Mouse (Mus musculus): ENCODE measurements around the gene 1110051M20Rik. TPM values are rescaled to one million over a fixed set of nuclear protein-coding genes. Genes with fewer than 3 reads are reported as not detected.
"Not testable (repeated sequence)": the region's sequence is repeated elsewhere in the genome, so short reads cannot be mapped to it uniquely, and the experiment has no call there.

The 1110051M20Rik gene
- polyA plus RNA-seq, 1 experiment from 2014 or later: 98.6 TPM

- DNase-seq (ENCODE audit: low spot score): no peak
- 66% methylated on average over 5 of the region's 5 CpGs for WGBS
- ATAC-seq (ENCODE audit: insufficient read depth, low FRiP score, low TSS enrichment): no peak
Measured at GRCm38 (mm10) chr2:91242547-91242946, 202.0 kb downstream of the 1110051M20Rik start.

GRCm38 (mm10) chr2:91237511-91238080 lies 206.9 kb downstream of the 1110051M20Rik start:
- not testable (repeated sequence) for H3K9ac ChIP-seq (ENCODE audit: low read length); H3K9me3 ChIP-seq (ENCODE audit: control insufficient read depth, low read length); H3K4me1 ChIP-seq (ENCODE audit: control insufficient read depth, insufficient read depth, low read length); H3K27me3 ChIP-seq (ENCODE audit: control insufficient read depth, insufficient read depth, low read length); DNase-seq (ENCODE audit: low spot score); H3K36me3 ChIP-seq (ENCODE audit: control insufficient read depth, insufficient read depth, low read length)
- Histone ChIP-seq H3K4me3 (ENCODE audit: low read depth, low read length) (peak overlapping the region; percentile 53), H3K27ac (ENCODE audit: low read depth, low read length) (peak overlapping the region; percentile 79; the same call in 1 of the 2 replicates), H3K4me2 (ENCODE audit: low read depth) (peak overlapping the region; percentile 74)
- ATAC-seq (ENCODE audit: insufficient read depth, low FRiP score, low TSS enrichment): peak; percentile 58
- WGBS: 28% methylated on average over 4 of the region's 4 CpGs

More at GRCm38 (mm10) chr2:91242547-91242946, 202.0 kb downstream of the 1110051M20Rik start:
- H3K27me3 ChIP-seq (ENCODE audit: control insufficient read depth, insufficient read depth, low read length): no peaks in the 10 kb centered on the region
- no peak overlapping the region for H3K4me3 ChIP-seq (ENCODE audit: low read depth, low read length)
- no peaks in the 10 kb centered on the region for H3K4me1 ChIP-seq (ENCODE audit: control insufficient read depth, insufficient read depth, low read length)
- no peaks in the 10 kb centered on the region for H3K36me3 ChIP-seq (ENCODE audit: control insufficient read depth, insufficient read depth, low read length)
- no peak overlapping the region for H3K9ac ChIP-seq (ENCODE audit: low read length)
- H3K9me3 ChIP-seq (ENCODE audit: control insufficient read depth, low read length): no peaks in the 10 kb centered on the region
- no peak overlapping the region for H3K27ac ChIP-seq (ENCODE audit: low read depth, low read length)
- no peak overlapping the region for H3K4me2 ChIP-seq (ENCODE audit: low read depth)

- peak within 1 kb of the TSS; percentile 72 for H3K9ac ChIP-seq (ENCODE audit: low read length)
- H3K4me2 ChIP-seq (ENCODE audit: low read depth): peak within 1 kb of the TSS; percentile 74
- no peaks in the 10 kb centered on the region for H3K9me3 ChIP-seq (ENCODE audit: control insufficient read depth, low read length)
- WGBS: 1% methylated on average over 47 of the region's 48 CpGs
- H3K4me3 ChIP-seq (ENCODE audit: low read depth, low read length): peak within 1 kb of the TSS; percentile 53
- no peaks in the 10 kb centered on the region for H3K27me3 ChIP-seq (ENCODE audit: control insufficient read depth, insufficient read depth, low read length)
- DNase-seq (ENCODE audit: low spot score) (peak; percentile 95), ATAC-seq (ENCODE audit: insufficient read depth, low FRiP score, low TSS enrichment) (peak; percentile 94)
- H3K36me3 ChIP-seq (ENCODE audit: control insufficient read depth, insufficient read depth, low read length): no peaks in the 10 kb centered on the region
- no peaks in the 10 kb centered on the region for H3K4me1 ChIP-seq (ENCODE audit: control insufficient read depth, insufficient read depth, low read length)
- H3K27ac ChIP-seq (ENCODE audit: low read depth, low read length): peak within 1 kb of the TSS; percentile 79
Measured at GRCm38 (mm10) chr2:91236601-91237510, 207.6 kb downstream of the 1110051M20Rik start, which contains the start of gene Ddb2. Gene Ddb2, minus strand, starts transcription at chr2:91236982.

GRCm38 (mm10) chr2:91229735-91230134 lies 214.8 kb downstream of the 1110051M20Rik start:
- Histone ChIP-seq H3K27me3 (ENCODE audit: control insufficient read depth, insufficient read depth, low read length) (no peaks in the 10 kb centered on the region), H3K9ac (ENCODE audit: low read length) (no peak overlapping the region), H3K4me3 (ENCODE audit: low read depth, low read length) (no peak overlapping the region), H3K36me3 (ENCODE audit: control insufficient read depth, insufficient read depth, low read length) (no peaks in the 10 kb centered on the region), H3K27ac (ENCODE audit: low read depth, low read length) (no peak overlapping the region), H3K9me3 (ENCODE audit: control insufficient read depth, low read length) (no peaks in the 10 kb centered on the region), H3K4me1 (ENCODE audit: control insufficient read depth, insufficient read depth, low read length) (no peaks in the 10 kb centered on the region), H3K4me2 (ENCODE audit: low read depth) (no peak overlapping the region)
- WGBS: 80% methylated on average over 2 of the region's 2 CpGs
- DNase-seq (ENCODE audit: low spot score): no peak
- ATAC-seq (ENCODE audit: insufficient read depth, low FRiP score, low TSS enrichment): no peak

Small RNA genes within 50 kb of the gene (microRNA-seq; reads per million reads assigned to microRNA genes)
- gene Gm22071: not detected

Other genes starting within 250 kb of the 1110051M20Rik start
- gene Nr1h3, start 241.9 kb downstream of the 1110051M20Rik start, polyA plus RNA-seq (2014; fragmentation: Nextera tagmentation; extraction: Ambion mirVana): 1.1 and 1.3 TPM in 2 replicates
- 37.5 and 38.3 TPM in 2 replicates for gene Acp2, start 241.8 kb downstream of the 1110051M20Rik start, polyA plus RNA-seq (2014; fragmentation: Nextera tagmentation; extraction: Ambion mirVana)
- gene Ddb2, start 207.7 kb downstream of the 1110051M20Rik start, polyA plus RNA-seq (2014; fragmentation: Nextera tagmentation; extraction: Ambion mirVana): 5.8 and 6.8 TPM in 2 replicates
- 21.2 and 24.0 TPM in 2 replicates for gene Pacsin3, start 188.8 kb downstream of the 1110051M20Rik start, polyA plus RNA-seq (2014; fragmentation: Nextera tagmentation; extraction: Ambion mirVana)
- 86.5 and 94.6 TPM in 2 replicates for gene Arfgap2, start 179.7 kb downstream of the 1110051M20Rik start, polyA plus RNA-seq (2014; fragmentation: Nextera tagmentation; extraction: Ambion mirVana)
- gene Lrp4, start 12.8 kb upstream of the 1110051M20Rik start, polyA plus RNA-seq (2014; fragmentation: Nextera tagmentation; extraction: Ambion mirVana): 5.4 and 5.8 TPM in 2 replicates
- gene Ckap5, start 82.1 kb upstream of the 1110051M20Rik start, polyA plus RNA-seq (2014; fragmentation: Nextera tagmentation; extraction: Ambion mirVana): 131 TPM in 2 replicates
- gene F2, start 191.7 kb upstream of the 1110051M20Rik start, polyA plus RNA-seq (2014; fragmentation: Nextera tagmentation; extraction: Ambion mirVana): 0.15 and 0.16 TPM in 2 replicates
- 5.6 and 5.9 TPM in 2 replicates for gene Zfp408, start 205.1 kb upstream of the 1110051M20Rik start, polyA plus RNA-seq (2014; fragmentation: Nextera tagmentation; extraction: Ambion mirVana)
- 87.0 and 90.9 TPM in 2 replicates for gene Arhgap1, start 205.2 kb upstream of the 1110051M20Rik start, polyA plus RNA-seq (2014; fragmentation: Nextera tagmentation; extraction: Ambion mirVana)

Data from neural tube, embryonic 11.5 days (tissue).